Mouse (Mus musculus) hindbrain, embryonic 11.5 days (tissue): ENCODE data around the gene Slc23a2. TPM values are rescaled to one million over a fixed set of nuclear protein-coding genes. Genes with fewer than 3 reads are reported as not detected.

Experiments
- ATAC-seq: fragments of 200-750 bp; cut with Nextera tagmentation; 2 replicates; pipeline ENCODE4 v1.8.0; 2017; ENCODE audit warnings: mild to moderate bottlenecking, moderate TSS enrichment, moderate library complexity; ENCODE audit not compliant: low FRiP score
- DNase-seq: peaks from one replicate; pipeline ENCODE4 v3.0.0-alpha.2; 2015; ENCODE audit warnings: low spot score
- H3K27ac ChIP-seq: fragments of 300-500 bp; sonication (generic); 2 replicates; pipeline ENCODE4 v1.5.1; 2014; ENCODE audit warnings: mild to moderate bottlenecking, low read depth, low read length
- H3K27me3 ChIP-seq: fragments of 300-500 bp; sonication (generic); 2 replicates; pipeline ENCODE4 v1.6.1; 2014; ENCODE audit warnings: mild to moderate bottlenecking, low read length, moderate library complexity, mixed read lengths; ENCODE audit not compliant: control insufficient read depth, insufficient read depth
- H3K36me3 ChIP-seq: fragments of 300-500 bp; sonication (generic); 2 replicates; pipeline ENCODE4 v1.6.1; 2014; ENCODE audit warnings: mild to moderate bottlenecking, low read length, moderate library complexity, mixed read lengths; ENCODE audit not compliant: control insufficient read depth, insufficient read depth
- H3K4me1 ChIP-seq: fragments of 300-500 bp; sonication (generic); replicated peaks from 2 replicates; pipeline ENCODE4 v1.6.1; 2014; ENCODE audit warnings: low read length, mixed read lengths; ENCODE audit not compliant: control insufficient read depth, insufficient read depth
- H3K4me2 ChIP-seq: fragments of 300-500 bp; sonication (generic); replicated peaks from 2 replicates; pipeline ENCODE4 v1.6.1; 2014; ENCODE audit warnings: mild to moderate bottlenecking, low read depth, low read length
- H3K4me3 ChIP-seq: fragments of 300-500 bp; sonication (generic); 2 replicates; pipeline ENCODE4 v1.5.1; 2014; ENCODE audit warnings: low read depth, low read length
- H3K9ac ChIP-seq: fragments of 300-500 bp; sonication (generic); 2 replicates; pipeline ENCODE4 v1.6.1; 2014; ENCODE audit warnings: low read depth, low read length
- H3K9me3 ChIP-seq: fragments of 300-500 bp; sonication (generic); 2 replicates; pipeline ENCODE4 v1.6.1; 2016; ENCODE audit warnings: low read length; ENCODE audit not compliant: control insufficient read depth
- WGBS: fragments of 180-500 bp; shearing (Covaris S2); extraction: QIAGEN DNeasy Blood & Tissue Kit; methylation state at CpG from one replicate; pipeline ENCODE4 v1.1.7; 2014; 5-methylcytosine and 5-hydroxymethylcytosine counted together
- polyA plus RNA-seq: library from polyadenylated mRNA; unstranded; fragments of >200 nt; fragmentation: Nextera tagmentation; extraction: Ambion mirVana; gene quantifications from 2 replicates; pipeline ENCODE4 v1.2.1, GENCODE M21; 2014

The Slc23a2 gene
- polyA plus RNA-seq, 1 experiment from 2014 or later = 11.4 TPM

DNA sequence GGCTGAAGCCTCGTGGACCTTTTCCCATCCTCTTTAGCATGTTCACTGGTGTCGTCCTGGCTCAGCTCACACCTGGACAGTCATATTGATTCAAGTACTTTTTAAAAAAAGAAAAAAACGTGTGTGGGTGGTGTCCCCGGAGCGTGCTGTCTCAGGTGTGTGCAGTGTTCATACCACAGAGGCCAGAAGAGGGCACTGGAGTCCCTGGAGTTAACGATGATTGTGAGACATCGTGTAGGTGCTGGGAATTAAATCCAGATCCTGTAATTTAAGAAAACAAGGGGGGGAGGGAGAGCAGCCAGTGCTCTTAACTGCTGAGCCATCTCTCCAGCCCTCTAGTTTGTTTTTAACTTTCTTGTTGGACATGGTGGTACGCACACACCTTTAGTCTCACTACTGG lies 2.3 kb downstream of the Slc23a2 start:
- no peak overlapping the region for H3K4me2 ChIP-seq
- H3K4me3 ChIP-seq = no peak overlapping the region
- H3K9ac ChIP-seq = no peak overlapping the region
- WGBS = 93% methylated on average over 8 of the region's 8 CpGs
- DNase-seq = no peak
- no peaks in the 10 kb centered on the region for H3K36me3 ChIP-seq
- no peak for ATAC-seq
- H3K27ac ChIP-seq = no peak overlapping the region
- H3K27me3 ChIP-seq = no peaks in the 10 kb centered on the region
- no peaks in the 10 kb centered on the region for H3K4me1 ChIP-seq
- no peaks in the 10 kb centered on the region for H3K9me3 ChIP-seq

DNA sequence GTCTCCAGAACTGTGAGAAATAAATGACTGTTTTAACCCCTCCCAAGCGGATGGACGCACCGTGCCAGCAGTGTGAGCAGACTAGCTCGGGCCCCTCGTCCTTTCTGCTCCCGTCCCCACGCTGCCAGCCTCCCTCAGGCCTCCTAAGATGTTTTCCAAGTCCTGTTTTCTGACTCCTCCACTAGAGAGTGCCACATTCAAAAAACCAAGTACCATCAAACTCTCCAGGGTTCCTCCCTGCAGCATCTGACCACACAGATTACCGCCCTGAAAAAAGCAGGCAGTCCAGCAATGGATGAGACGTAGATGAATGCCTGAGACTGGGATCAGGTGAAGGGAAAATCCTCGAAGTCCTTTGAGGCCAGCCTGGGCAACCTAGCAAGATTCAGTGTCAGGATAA lies 4.4 kb downstream of the Slc23a2 start:
- no peaks in the 10 kb centered on the region for H3K4me1 ChIP-seq
- H3K9me3 ChIP-seq = no peaks in the 10 kb centered on the region
- H3K27ac ChIP-seq = no peak overlapping the region
- H3K4me2 ChIP-seq = no peak overlapping the region
- no peaks in the 10 kb centered on the region for H3K36me3 ChIP-seq
- WGBS = 78% methylated on average over 10 of the region's 10 CpGs
- no peaks in the 10 kb centered on the region for H3K27me3 ChIP-seq
- no peak overlapping the region for H3K4me3 ChIP-seq
- DNase-seq (no peak), ATAC-seq (no peak)
- H3K9ac ChIP-seq = no peak overlapping the region

DNA sequence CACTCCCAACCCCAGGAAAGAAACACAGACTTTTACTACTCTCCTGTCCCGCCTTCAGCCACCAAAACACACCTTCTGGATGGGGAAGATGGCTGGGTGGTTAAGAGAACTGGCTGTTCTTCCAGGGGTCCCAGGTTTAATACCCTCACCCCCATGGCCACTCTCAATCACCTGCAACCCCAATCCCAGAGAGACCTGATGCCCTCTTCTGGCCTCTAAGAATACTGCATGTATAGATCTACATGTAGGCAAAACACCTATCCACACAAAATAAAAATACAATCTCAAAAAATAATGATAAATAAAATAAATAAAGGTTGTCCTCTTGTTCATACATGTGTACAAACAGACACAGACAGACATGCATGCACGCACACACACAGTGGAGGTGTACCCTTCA lies 5.8 kb downstream of the Slc23a2 start:
- H3K27ac ChIP-seq = no peak overlapping the region
- 95% methylated on average over 2 of the region's 2 CpGs for WGBS
- DNase-seq (no peak), ATAC-seq (no peak)
- no peaks in the 10 kb centered on the region for H3K36me3 ChIP-seq
- H3K9ac ChIP-seq = no peak overlapping the region
- H3K4me2 ChIP-seq = no peak overlapping the region
- no peaks in the 10 kb centered on the region for H3K27me3 ChIP-seq
- H3K9me3 ChIP-seq = no peaks in the 10 kb centered on the region
- no peak overlapping the region for H3K4me3 ChIP-seq
- no peaks in the 10 kb centered on the region for H3K4me1 ChIP-seq

GRCm38 (mm10) chr2:132135876-132136637 lies 8.9 kb downstream of the Slc23a2 start:
- H3K4me1 ChIP-seq = no peaks in the 10 kb centered on the region
- H3K9me3 ChIP-seq = no peaks in the 10 kb centered on the region
- no peaks in the 10 kb centered on the region for H3K36me3 ChIP-seq
- DNase-seq (peak; percentile 33), ATAC-seq (no peak)
- H3K4me2 ChIP-seq = no peak overlapping the region
- WGBS = 90% methylated on average over 8 of the region's 8 CpGs
- H3K27me3 ChIP-seq = no peaks in the 10 kb centered on the region
- H3K4me3 ChIP-seq = no peak overlapping the region
- no peak overlapping the region for H3K9ac ChIP-seq
- H3K27ac ChIP-seq = no peak overlapping the region

- Histone ChIP-seq H3K27me3 (no peaks in the 10 kb centered on the region), H3K27ac (no peak overlapping the region), H3K4me1 (no peaks in the 10 kb centered on the region), H3K4me2 (no peak overlapping the region), H3K9me3 (no peaks in the 10 kb centered on the region), H3K9ac (no peak overlapping the region), H3K4me3 (no peak overlapping the region), H3K36me3 (no peaks in the 10 kb centered on the region)
- ATAC-seq (no peak), DNase-seq (no peak)
- WGBS = 83% methylated on average over 4 of the region's 4 CpGs
Measured at GRCm38 (mm10) chr2:132134758-132135157, 10.2 kb downstream of the Slc23a2 start.

DNA sequence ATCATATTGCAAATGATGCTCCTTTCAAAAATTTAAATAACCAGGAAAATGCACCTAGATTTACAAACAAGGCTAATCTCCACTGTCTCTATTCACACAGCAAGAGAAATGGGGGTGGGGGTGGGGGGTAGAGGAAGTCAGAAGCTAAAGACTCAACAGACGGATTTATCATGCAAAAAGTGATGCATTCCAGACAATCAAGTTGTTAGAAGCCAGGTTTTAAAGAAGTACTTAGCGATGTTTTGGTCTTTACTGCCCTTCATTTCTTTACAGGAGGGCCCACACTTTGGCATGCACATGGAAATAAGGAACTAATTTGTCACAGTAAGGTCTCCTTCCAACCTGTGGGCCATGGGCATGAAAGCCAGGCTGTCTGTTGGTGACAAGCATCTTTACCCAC lies 11.5 kb downstream of the Slc23a2 start:
- 35% methylated on average over 2 of the region's 2 CpGs for WGBS
- H3K4me3 ChIP-seq = no peak overlapping the region
- no peak overlapping the region for H3K27ac ChIP-seq
- no peak for DNase-seq
- H3K9ac ChIP-seq = no peak overlapping the region
- H3K9me3 ChIP-seq = no peaks in the 10 kb centered on the region
- H3K27me3 ChIP-seq = no peaks in the 10 kb centered on the region
- no peaks in the 10 kb centered on the region for H3K4me1 ChIP-seq
- no peaks in the 10 kb centered on the region for H3K36me3 ChIP-seq
- no peak for ATAC-seq
- H3K4me2 ChIP-seq = no peak overlapping the region

GRCm38 (mm10) chr2:132131266-132131665 lies 13.6 kb downstream of the Slc23a2 start:
- no peak overlapping the region for H3K4me3 ChIP-seq
- H3K36me3 ChIP-seq = no peaks in the 10 kb centered on the region
- H3K27me3 ChIP-seq = no peaks in the 10 kb centered on the region
- DNase-seq = peak; percentile 42
- no peak overlapping the region for H3K27ac ChIP-seq
- ATAC-seq = peak; percentile 53; the same call in 1 of the 2 replicates
- WGBS = 2% methylated on average over 9 of the region's 9 CpGs
- no peaks in the 10 kb centered on the region for H3K9me3 ChIP-seq
- no peaks in the 10 kb centered on the region for H3K4me1 ChIP-seq
- H3K4me2 ChIP-seq = peak overlapping the region; percentile 27
- 0 out of 2 replicates have a peak overlapping the region, but pooled peaks have one; percentile 29 for H3K9ac ChIP-seq

GRCm38 (mm10) chr2:132129980-132130379 lies 14.9 kb downstream of the Slc23a2 start:
- H3K9ac ChIP-seq = no peak overlapping the region
- no peaks in the 10 kb centered on the region for H3K4me1 ChIP-seq
- no peak overlapping the region for H3K4me2 ChIP-seq
- WGBS = 94% methylated on average over 7 of the region's 7 CpGs
- ATAC-seq = no peak
- H3K27me3 ChIP-seq = no peaks in the 10 kb centered on the region
- no peak overlapping the region for H3K27ac ChIP-seq
- no peaks in the 10 kb centered on the region for H3K36me3 ChIP-seq
- DNase-seq = no peak
- no peak overlapping the region for H3K4me3 ChIP-seq
- no peaks in the 10 kb centered on the region for H3K9me3 ChIP-seq

GRCm38 (mm10) chr2:132129247-132129646 lies 15.7 kb downstream of the Slc23a2 start:
- Histone ChIP-seq H3K27ac (no peak overlapping the region), H3K27me3 (no peaks in the 10 kb centered on the region), H3K4me1 (no peaks in the 10 kb centered on the region), H3K4me2 (no peak overlapping the region), H3K9ac (no peak overlapping the region), H3K9me3 (no peaks in the 10 kb centered on the region), H3K36me3 (no peaks in the 10 kb centered on the region), H3K4me3 (no peak overlapping the region)
- DNase-seq = no peak
- 89% methylated on average over 7 of the region's 7 CpGs for WGBS
- no peak for ATAC-seq
